Mouse (Mus musculus) limb, embryonic 11.5 days (tissue): ENCODE data around the gene Cc2d1b. TPM values are rescaled to one million over a fixed set of nuclear protein-coding genes. Genes with fewer than 3 reads are reported as not detected.

Experiments used
- ATAC-seq: fragments of 200-750 bp; cut with Nextera tagmentation; 2 replicates; pipeline ENCODE4 v1.8.0; 2017; ENCODE audit warnings: low read depth; ENCODE audit not compliant: insufficient number of reproducible peaks, low FRiP score, low TSS enrichment
- DNase-seq: peaks from one replicate; pipeline ENCODE4 v3.0.0-alpha.2; 2015; ENCODE audit warnings: low spot score
- H3K27ac ChIP-seq: fragments of 300-500 bp; sonication (generic); replicated peaks from 2 replicates; pipeline ENCODE4 v1.5.1; 2014; ENCODE audit warnings: low read depth, mild to moderate bottlenecking, low read length
- H3K27me3 ChIP-seq: fragments of 300-500 bp; sonication (generic); 2 replicates; pipeline ENCODE4 v1.6.1; 2014; ENCODE audit warnings: mild to moderate bottlenecking, low read length, mixed read lengths; ENCODE audit not compliant: control insufficient read depth, insufficient read depth
- H3K36me3 ChIP-seq: fragments of 300-500 bp; sonication (generic); 2 replicates; pipeline ENCODE4 v1.6.1; 2014; ENCODE audit warnings: mild to moderate bottlenecking, low read length, moderate library complexity, mixed read lengths; ENCODE audit not compliant: control insufficient read depth, insufficient read depth
- H3K4me1 ChIP-seq: fragments of 300-500 bp; sonication (generic); 2 replicates; pipeline ENCODE4 v1.6.1; 2014; ENCODE audit warnings: low read length, mixed read lengths; ENCODE audit not compliant: control insufficient read depth, insufficient read depth
- H3K4me2 ChIP-seq: fragments of 300-500 bp; sonication (generic); 2 replicates; pipeline ENCODE4 v1.6.1; 2014; ENCODE audit warnings: low read depth, mild to moderate bottlenecking, moderate library complexity; ENCODE audit not compliant: severe bottlenecking
- H3K4me3 ChIP-seq: fragments of 300-500 bp; sonication (generic); 2 replicates; pipeline ENCODE4 v1.5.1; 2014; ENCODE audit warnings: low read depth, low read length
- H3K9ac ChIP-seq: fragments of 300-500 bp; sonication (generic); 2 replicates; pipeline ENCODE4 v1.6.1; 2014; ENCODE audit warnings: mild to moderate bottlenecking, low read length
- H3K9me3 ChIP-seq: fragments of 300-500 bp; sonication (generic); 2 replicates; pipeline ENCODE4 v1.6.1; 2016; ENCODE audit warnings: low read length; ENCODE audit not compliant: control insufficient read depth
- WGBS: fragments of 180-500 bp; shearing (Covaris S2); extraction: QIAGEN DNeasy Blood & Tissue Kit; methylation state at CpG from one replicate; pipeline ENCODE4 v1.1.7; 2014; 5-methylcytosine and 5-hydroxymethylcytosine counted together
- polyA plus RNA-seq: library from polyadenylated mRNA; unstranded; fragments of >200 nt; fragmentation: Nextera tagmentation; extraction: Ambion mirVana; gene quantifications from 2 replicates; pipeline ENCODE4 v1.2.1, GENCODE M21; 2014

Gene Cc2d1b
- polyA plus RNA-seq, 1 experiment from 2014 or later = 27.6 TPM

DNA sequence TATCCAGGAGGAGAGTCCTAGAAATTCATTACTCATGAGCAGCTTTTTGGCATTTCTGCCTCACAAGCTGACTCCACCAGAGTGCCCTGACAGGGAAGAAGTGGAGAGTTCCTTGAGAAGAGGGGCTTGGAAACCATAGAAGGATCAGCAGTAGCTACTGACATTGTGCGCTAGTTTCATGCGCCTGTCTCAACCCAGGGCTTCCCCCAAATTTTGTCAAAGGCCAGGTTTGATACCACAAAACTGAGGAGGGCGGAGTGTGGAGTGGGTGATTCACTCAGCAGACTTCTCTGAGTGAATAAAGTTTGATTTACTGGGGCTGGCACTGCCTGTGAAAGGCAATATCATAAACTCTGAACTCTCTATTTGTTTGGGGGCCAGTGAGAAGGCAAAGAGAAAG lies 11.1 kb upstream of the Cc2d1b start:
- no peak overlapping the region for H3K27ac ChIP-seq
- H3K36me3 ChIP-seq = peaks cover 6% of the 10 kb centered on the region
- ATAC-seq (no peak), DNase-seq (no peak)
- WGBS = 97% methylated on average over 3 of the region's 3 CpGs
- no peaks in the 10 kb centered on the region for H3K27me3 ChIP-seq
- no peaks in the 10 kb centered on the region for H3K4me1 ChIP-seq
- no peaks in the 10 kb centered on the region for H3K9me3 ChIP-seq
- H3K4me2 ChIP-seq = no peak overlapping the region
- H3K9ac ChIP-seq = no peak overlapping the region
- no peak overlapping the region for H3K4me3 ChIP-seq

DNA sequence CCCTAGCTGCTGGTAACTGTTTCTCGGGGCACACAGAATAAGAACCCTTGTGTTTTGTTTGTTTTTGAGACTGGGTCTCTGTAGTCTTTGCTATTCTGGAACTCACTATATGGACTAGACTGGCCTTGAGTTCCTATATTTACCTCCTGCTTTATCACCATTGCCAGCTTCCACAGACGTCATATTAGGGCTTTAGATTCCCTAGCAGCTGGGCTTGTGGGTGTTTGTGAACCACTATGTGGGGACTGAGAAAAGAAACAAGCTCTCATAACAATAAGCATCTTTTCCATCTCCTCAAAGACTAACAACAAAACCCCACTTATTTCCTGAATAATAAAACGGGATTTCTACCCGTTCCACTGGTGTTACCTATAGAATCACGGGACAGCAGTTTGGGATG lies 8.8 kb upstream of the Cc2d1b start:
- no peaks in the 10 kb centered on the region for H3K27me3 ChIP-seq
- H3K4me3 ChIP-seq = no peak overlapping the region
- ATAC-seq = no peak
- DNase-seq = no peak
- H3K9ac ChIP-seq = no peak overlapping the region
- no peaks in the 10 kb centered on the region for H3K4me1 ChIP-seq
- H3K4me2 ChIP-seq = no peak overlapping the region
- H3K27ac ChIP-seq = no peak overlapping the region
- H3K9me3 ChIP-seq = no peaks in the 10 kb centered on the region
- 91% methylated on average over 5 of the region's 5 CpGs for WGBS
- H3K36me3 ChIP-seq = peaks cover 4% of the 10 kb centered on the region; the same call in 1 of the 2 replicates

DNA sequence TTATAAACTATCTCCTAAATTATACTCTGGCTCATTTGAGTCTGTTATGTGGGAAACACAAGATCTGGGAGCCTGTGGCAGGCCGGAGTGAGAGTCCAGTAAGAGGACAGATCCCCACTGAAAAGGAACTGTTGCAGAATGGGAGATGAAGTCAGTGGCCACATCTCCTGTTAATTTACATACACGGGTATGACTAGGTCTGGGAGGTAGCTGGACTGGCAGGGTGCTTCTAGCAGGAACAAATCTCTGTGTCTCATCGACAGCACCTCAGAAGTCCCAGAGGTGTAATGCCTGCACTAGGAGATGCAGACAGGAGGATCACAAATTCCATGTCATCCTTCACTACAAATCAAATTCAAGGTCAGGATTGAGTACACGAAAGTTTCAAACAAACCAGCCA lies 1.2 kb upstream of the Cc2d1b start:
- no peak overlapping the region for H3K9ac ChIP-seq
- no peaks in the 10 kb centered on the region for H3K36me3 ChIP-seq
- H3K4me2 ChIP-seq = peak overlapping the region; percentile 87; the same call in 1 of the 2 replicates
- no peak for DNase-seq
- no peaks in the 10 kb centered on the region for H3K9me3 ChIP-seq
- no peak for ATAC-seq
- H3K4me3 ChIP-seq = peak overlapping the region; percentile 79; the same call in 1 of the 2 replicates
- peaks cover 14% of the 10 kb centered on the region; the same call in 1 of the 2 replicates for H3K4me1 ChIP-seq
- H3K27ac ChIP-seq = no peak overlapping the region
- 66% methylated on average over 4 of the region's 4 CpGs for WGBS
- H3K27me3 ChIP-seq = no peaks in the 10 kb centered on the region

DNA sequence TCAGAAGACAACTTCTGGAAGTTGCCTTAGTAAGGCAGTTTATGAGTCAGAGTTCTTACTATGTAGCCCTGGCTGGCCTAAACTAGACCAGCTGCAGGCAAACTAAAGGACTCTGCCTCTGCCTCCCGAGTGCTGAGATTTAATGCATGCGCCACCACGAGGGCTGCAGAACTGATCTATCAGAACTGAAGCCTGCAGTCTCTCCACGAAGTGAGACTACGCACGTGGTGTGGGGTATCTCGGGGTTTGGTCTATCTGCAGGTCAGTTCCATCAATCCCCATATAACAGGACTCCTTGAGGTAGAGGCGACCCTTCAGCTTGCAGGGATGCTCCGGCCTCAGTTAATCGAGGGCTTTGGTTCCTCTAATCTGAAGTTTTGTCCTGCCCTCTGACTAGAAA lies 575 bp upstream of the Cc2d1b start:
- ATAC-seq (peak; percentile 49), DNase-seq (peak; percentile 59)
- peaks cover under 1% of the 10 kb centered on the region; the same call in 1 of the 2 replicates for H3K36me3 ChIP-seq
- H3K4me2 ChIP-seq = peak overlapping the region; percentile 87
- 2% methylated on average over 10 of the region's 10 CpGs for WGBS
- peak overlapping the region; percentile 84 for H3K27ac ChIP-seq
- H3K9ac ChIP-seq = peak overlapping the region; percentile 73
- H3K9me3 ChIP-seq = no peaks in the 10 kb centered on the region
- peaks cover 14% of the 10 kb centered on the region; the same call in 1 of the 2 replicates for H3K4me1 ChIP-seq
- H3K4me3 ChIP-seq = peak overlapping the region; percentile 79
- no peaks in the 10 kb centered on the region for H3K27me3 ChIP-seq

DNA sequence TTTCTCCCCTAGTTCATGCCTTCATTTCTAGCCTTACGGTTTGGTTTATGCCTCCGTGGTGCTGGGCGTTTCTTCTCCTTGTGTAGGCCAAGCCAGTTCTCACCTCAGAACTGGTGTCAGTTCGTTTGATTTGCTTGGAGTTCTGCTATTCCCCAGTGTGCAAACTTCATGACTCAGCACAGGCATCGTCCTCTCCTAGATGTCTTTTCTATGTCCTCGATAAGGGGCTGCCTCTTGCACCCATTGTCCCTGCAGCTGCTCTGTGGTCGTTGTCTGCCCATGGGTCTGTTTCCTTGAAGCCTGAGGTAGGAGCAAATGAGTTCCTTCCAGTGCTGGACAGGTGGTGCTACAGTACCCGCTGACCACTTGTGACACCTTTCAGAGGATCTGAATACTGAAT lies 796 bp downstream of the Cc2d1b start:
- ATAC-seq (no peak), DNase-seq (peak; percentile 35)
- Histone ChIP-seq H3K27ac (peak overlapping the region; percentile 81), H3K4me2 (peak overlapping the region; percentile 87), H3K9ac (peak overlapping the region; percentile 93), H3K36me3 (peaks cover 7% of the 10 kb centered on the region; the same call in 1 of the 2 replicates), H3K9me3 (no peaks in the 10 kb centered on the region), H3K4me3 (peak overlapping the region; percentile 79), H3K4me1 (peaks cover 14% of the 10 kb centered on the region; the same call in 1 of the 2 replicates), H3K27me3 (no peaks in the 10 kb centered on the region)
- 22% methylated on average over 8 of the region's 8 CpGs for WGBS

DNA sequence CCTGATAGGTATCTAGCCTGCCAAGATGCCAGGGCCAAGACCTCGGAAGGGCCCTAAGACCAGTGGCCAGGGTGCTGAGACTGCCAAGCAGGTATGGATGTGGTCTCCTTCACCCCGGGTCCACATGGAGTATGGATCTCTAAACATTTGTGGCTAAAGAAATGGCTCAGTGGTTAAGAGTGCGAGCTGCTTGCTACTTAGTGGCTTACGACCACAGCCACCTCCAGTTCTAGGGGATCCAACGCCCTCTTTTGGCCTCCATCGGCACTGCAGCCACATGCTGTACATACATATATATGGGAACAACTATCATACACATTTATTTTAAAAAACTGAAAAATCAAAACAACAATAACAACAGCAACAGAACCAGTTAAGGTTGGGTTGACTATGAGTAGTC lies 1.8 kb downstream of the Cc2d1b start:
- Histone ChIP-seq H3K36me3 (peaks cover 8% of the 10 kb centered on the region), H3K27ac (no peak overlapping the region), H3K4me1 (peaks cover 14% of the 10 kb centered on the region; the same call in 1 of the 2 replicates), H3K9ac (no peak overlapping the region), H3K9me3 (no peaks in the 10 kb centered on the region), H3K27me3 (no peaks in the 10 kb centered on the region), H3K4me2 (no peak overlapping the region), H3K4me3 (no peak overlapping the region)
- WGBS = 94% methylated on average over 6 of the region's 6 CpGs
- DNase-seq = no peak
- ATAC-seq = no peak

DNA sequence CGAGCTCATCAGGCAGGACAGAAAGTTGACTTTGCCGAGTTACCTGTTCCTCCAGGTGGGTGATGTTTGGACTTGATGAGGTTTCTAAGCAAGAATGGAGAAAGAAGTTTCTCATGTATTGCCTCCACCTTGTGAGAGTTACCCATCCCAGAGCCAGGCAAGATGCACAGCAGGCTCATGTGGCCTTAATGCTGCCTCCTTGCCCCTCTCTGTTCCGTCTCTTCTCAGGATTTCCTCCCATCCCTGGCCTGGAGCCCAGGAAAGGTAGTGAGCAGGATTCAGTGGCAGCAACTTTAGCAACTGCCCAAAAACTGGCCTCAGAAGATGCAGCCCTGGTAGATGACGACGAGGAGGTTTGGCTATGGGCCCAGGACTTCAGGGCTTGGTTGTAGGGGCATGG lies 7.3 kb downstream of the Cc2d1b start:
- WGBS = 89% methylated on average over 5 of the region's 5 CpGs
- Histone ChIP-seq H3K4me1 (no peaks in the 10 kb centered on the region), H3K4me2 (no peak overlapping the region), H3K9ac (no peak overlapping the region), H3K27ac (no peak overlapping the region), H3K4me3 (no peak overlapping the region), H3K9me3 (no peaks in the 10 kb centered on the region), H3K27me3 (no peaks in the 10 kb centered on the region), H3K36me3 (peaks cover 36% of the 10 kb centered on the region)
- ATAC-seq (no peak), DNase-seq (no peak)

DNA sequence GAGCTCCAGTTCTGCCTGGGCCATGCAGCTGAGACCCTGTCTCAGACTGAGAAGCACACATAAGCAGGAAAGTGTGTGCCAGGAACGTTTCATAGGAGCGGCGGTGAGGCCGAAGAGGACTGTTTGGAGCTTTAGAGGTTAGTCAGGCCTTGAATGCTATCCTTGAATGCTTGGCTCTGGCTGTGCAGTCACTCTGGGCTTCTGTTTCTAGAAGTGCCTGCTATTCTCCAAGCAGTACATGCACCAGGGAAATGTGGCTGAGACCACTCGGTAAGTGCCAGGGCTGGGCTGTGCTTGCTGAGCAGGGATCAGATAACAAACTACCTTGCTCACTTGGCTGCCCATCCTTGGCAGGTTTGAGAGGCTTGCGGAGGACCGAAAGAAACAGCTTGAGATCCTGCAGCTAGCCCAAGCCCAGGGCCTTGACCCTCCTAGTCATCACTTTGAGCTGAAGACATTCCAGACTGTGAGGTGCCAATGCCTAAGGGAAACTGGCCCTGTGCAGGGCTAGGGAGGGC lies 9.7 kb downstream of the Cc2d1b start:
- no peaks in the 10 kb centered on the region for H3K4me1 ChIP-seq
- DNase-seq (no peak), ATAC-seq (no peak)
- H3K9ac ChIP-seq = no peak overlapping the region
- no peak overlapping the region for H3K4me2 ChIP-seq
- peaks cover 36% of the 10 kb centered on the region for H3K36me3 ChIP-seq
- H3K4me3 ChIP-seq = no peak overlapping the region
- no peaks in the 10 kb centered on the region for H3K9me3 ChIP-seq
- whole genome bisulfite sequencing = 90% methylated on average over 7 of the region's 7 CpGs
- no peak overlapping the region for H3K27ac ChIP-seq
- no peaks in the 10 kb centered on the region for H3K27me3 ChIP-seq

DNA sequence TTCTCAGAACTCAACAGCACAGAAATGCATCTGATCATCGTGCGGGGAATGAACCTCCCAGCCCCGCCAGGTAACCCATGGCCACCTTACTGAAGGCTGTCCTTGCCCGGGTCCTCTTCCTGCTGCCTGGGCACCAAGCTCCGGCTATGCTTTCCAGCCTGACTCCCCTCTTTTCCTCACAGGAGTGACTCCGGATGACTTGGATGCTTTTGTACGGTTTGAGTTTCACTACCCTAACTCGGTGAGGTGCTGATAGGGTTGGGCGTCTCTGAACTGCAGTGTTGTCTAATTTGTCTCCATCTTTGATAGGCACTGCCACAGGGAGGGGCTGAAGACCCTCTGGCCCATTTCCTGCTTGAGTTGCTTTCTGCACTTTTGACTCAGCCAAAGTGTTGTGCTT lies 10.4 kb downstream of the Cc2d1b start:
- no peak for DNase-seq
- H3K9ac ChIP-seq = no peak overlapping the region
- no peaks in the 10 kb centered on the region for H3K27me3 ChIP-seq
- peaks cover 38% of the 10 kb centered on the region for H3K36me3 ChIP-seq
- WGBS = 94% methylated on average over 9 of the region's 9 CpGs
- no peaks in the 10 kb centered on the region for H3K9me3 ChIP-seq
- no peak for ATAC-seq
- H3K4me1 ChIP-seq = no peaks in the 10 kb centered on the region
- no peak overlapping the region for H3K27ac ChIP-seq
- H3K4me3 ChIP-seq = no peak overlapping the region
- H3K4me2 ChIP-seq = no peak overlapping the region
